Mouse (Mus musculus): ENCODE data around the gene Ipo5. TPM values are rescaled to one million over a fixed set of nuclear protein-coding genes. Genes with fewer than 3 reads are reported as not detected.

The Ipo5 gene
- total RNA-seq, 1 experiment = 143 TPM

DNA sequence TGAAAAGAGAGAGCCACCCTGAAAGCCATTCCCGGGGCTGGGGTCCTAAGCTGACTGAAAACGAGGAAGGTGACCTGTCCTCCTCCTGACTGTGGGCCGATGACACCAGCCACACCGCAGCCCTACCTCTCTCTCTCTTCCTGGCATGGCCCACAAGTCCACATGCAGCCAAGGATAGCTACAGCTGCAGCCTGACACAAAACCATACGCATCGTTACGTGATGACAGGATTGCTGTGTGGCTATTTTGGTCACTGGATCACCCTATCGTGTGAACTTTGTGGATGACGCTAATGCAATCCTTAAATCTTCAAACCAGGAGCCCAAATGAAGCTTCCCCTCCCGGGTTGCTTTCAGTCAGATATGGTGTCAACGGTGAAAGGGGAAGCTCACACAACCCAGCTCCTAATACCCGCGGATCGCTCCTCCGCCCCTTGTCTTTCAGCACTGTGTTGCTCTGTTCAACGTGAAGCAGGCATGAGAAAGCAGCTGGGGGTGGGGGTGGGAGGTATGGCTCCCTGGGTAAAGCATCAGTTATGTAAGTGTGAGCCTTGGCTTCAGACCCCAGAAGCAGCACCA is 35.1 kb upstream of the Ipo5 start:
- no peak for DNase-seq (ENCODE audit: low read depth, low spot score)
- no peaks in the 10 kb centered on the region for H3K36me3 ChIP-seq (ENCODE audit: control insufficient read depth, insufficient read depth, low read length, poor library complexity, severe bottlenecking)
- H3K4me3 ChIP-seq (ENCODE audit: insufficient read depth in 1 of 2, low read depth in 1 of 2, low read length in 2 of 2, poor library complexity in 1 of 2, severe bottlenecking in 1 of 2) = no peak overlapping the region
- H3K27ac ChIP-seq (ENCODE audit: insufficient read depth, low read depth, low read length, poor library complexity, severe bottlenecking) = no peak overlapping the region
- no peak overlapping the region for H3K9ac ChIP-seq (ENCODE audit: insufficient read depth, low read depth, low read length, poor library complexity, severe bottlenecking)
- H3K4me1 ChIP-seq (ENCODE audit: control insufficient read depth in 2 of 2, insufficient read depth in 2 of 2, low read length in 2 of 2, poor library complexity in 1 of 2) = peaks cover 6 to 13% of the 10 kb centered on the region in 2 experiments; a peak in 3 of 4 replicates
- TF ChIP-seq HCFC1 (IDR thresholded peaks at IDR 0.05; ENCODE audit: borderline replicate concordance, insufficient read depth, low read length) = no peak
- TF ChIP-seq CHD2 (IDR thresholded peaks at IDR 0.05; ENCODE audit: low read depth, low read length) = no peak
- no peak for TF ChIP-seq ZC3H11A (IDR thresholded peaks at IDR 0.05; ENCODE audit: borderline replicate concordance, low read depth, low read length)
- TF ChIP-seq ZNF384 (IDR thresholded peaks at IDR 0.05; ENCODE audit: low read depth, low read length) = no peak
- no peak for TF ChIP-seq MAFK (IDR thresholded peaks at IDR 0.05; ENCODE audit: insufficient read depth, low read depth, low read length)
- in situ Hi-C loops (cut with MboI; ENCODE audit: low sequenced_read_pairs in 2 of 2, unreplicated experiment in 2 of 2) = no loop called here
- no peaks in the 10 kb centered on the region for H3K9me3 ChIP-seq (ENCODE audit: control insufficient read depth, insufficient read depth, low read depth, low read length)

DNA sequence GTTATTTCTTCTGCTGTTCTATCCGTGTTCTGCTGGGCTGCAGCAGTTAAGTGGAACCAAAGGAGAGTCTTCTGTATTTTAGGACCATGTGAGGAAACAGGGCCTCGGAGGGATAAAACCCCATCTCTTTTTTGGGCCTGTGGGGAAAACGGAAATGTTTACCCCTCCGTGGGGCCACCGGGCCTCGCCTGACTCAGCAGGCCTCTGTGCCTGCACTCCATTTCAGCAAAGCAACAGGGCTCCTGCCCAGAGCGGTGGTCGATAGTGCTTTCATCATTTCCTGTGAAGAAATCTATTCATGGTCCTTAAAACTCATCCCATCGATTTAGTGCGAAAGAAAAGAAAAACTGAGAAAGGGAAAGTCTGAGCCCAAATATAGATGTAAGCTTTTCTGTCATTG is 33.9 kb upstream of the Ipo5 start:
- H3K4me3 ChIP-seq (ENCODE audit: insufficient read depth in 1 of 2, low read depth in 1 of 2, low read length in 2 of 2, poor library complexity in 1 of 2, severe bottlenecking in 1 of 2) = no peak overlapping the region
- TF ChIP-seq CHD2 (IDR thresholded peaks at IDR 0.05; ENCODE audit: low read depth, low read length) (no peak), MAFK (IDR thresholded peaks at IDR 0.05; ENCODE audit: insufficient read depth, low read depth, low read length) (no peak), ZNF384 (IDR thresholded peaks at IDR 0.05; ENCODE audit: low read depth, low read length) (no peak), HCFC1 (IDR thresholded peaks at IDR 0.05; ENCODE audit: borderline replicate concordance, insufficient read depth, low read length) (no peak), ZC3H11A (IDR thresholded peaks at IDR 0.05; ENCODE audit: borderline replicate concordance, low read depth, low read length) (no peak)
- peaks cover 6 to 18% of the 10 kb centered on the region in 2 experiments; a peak in 3 of 4 replicates for H3K4me1 ChIP-seq (ENCODE audit: control insufficient read depth in 2 of 2, insufficient read depth in 2 of 2, low read length in 2 of 2, poor library complexity in 1 of 2)
- in situ Hi-C loops (cut with MboI; ENCODE audit: low sequenced_read_pairs in 2 of 2, unreplicated experiment in 2 of 2) = no loop called here
- no peak overlapping the region for H3K27ac ChIP-seq (ENCODE audit: insufficient read depth, low read depth, low read length, poor library complexity, severe bottlenecking)
- no peak for DNase-seq (ENCODE audit: low read depth, low spot score)
- no peak overlapping the region for H3K9ac ChIP-seq (ENCODE audit: insufficient read depth, low read depth, low read length, poor library complexity, severe bottlenecking)
- no peaks in the 10 kb centered on the region for H3K9me3 ChIP-seq (ENCODE audit: control insufficient read depth, insufficient read depth, low read depth, low read length)
- no peaks in the 10 kb centered on the region for H3K36me3 ChIP-seq (ENCODE audit: control insufficient read depth, insufficient read depth, low read length, poor library complexity, severe bottlenecking)

DNA sequence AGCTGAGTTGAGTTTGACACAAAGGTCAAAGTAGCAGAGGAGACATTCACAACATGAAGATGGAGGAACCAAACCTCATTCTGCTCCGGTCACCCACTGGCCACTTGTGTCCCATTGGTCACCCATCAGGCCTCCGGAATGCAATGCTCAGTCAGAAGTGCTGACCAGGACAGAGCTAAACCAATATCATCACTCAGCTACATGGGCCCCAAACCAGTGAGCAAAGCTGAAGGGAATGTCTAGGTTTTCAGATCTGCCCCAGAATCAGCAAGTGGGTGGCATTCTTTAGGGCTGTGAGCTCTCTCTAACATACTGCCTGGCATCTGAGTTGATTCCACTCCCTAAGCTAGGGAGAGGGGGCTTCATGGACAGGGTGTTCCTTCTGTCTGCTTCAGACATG is 32.0 kb upstream of the Ipo5 start:
- in situ Hi-C loops (cut with MboI; ENCODE audit: low sequenced_read_pairs in 2 of 2, unreplicated experiment in 2 of 2) = no loop called here
- H3K4me1 ChIP-seq (ENCODE audit: control insufficient read depth in 2 of 2, insufficient read depth in 2 of 2, low read length in 2 of 2, poor library complexity in 1 of 2) = peaks cover 6 to 20% of the 10 kb centered on the region in 2 experiments; a peak in 3 of 4 replicates
- no peak overlapping the region for H3K9ac ChIP-seq (ENCODE audit: insufficient read depth, low read depth, low read length, poor library complexity, severe bottlenecking)
- TF ChIP-seq MAFK (IDR thresholded peaks at IDR 0.05; ENCODE audit: insufficient read depth, low read depth, low read length) (no peak), HCFC1 (IDR thresholded peaks at IDR 0.05; ENCODE audit: borderline replicate concordance, insufficient read depth, low read length) (no peak), ZNF384 (IDR thresholded peaks at IDR 0.05; ENCODE audit: low read depth, low read length) (no peak), ZC3H11A (IDR thresholded peaks at IDR 0.05; ENCODE audit: borderline replicate concordance, low read depth, low read length) (no peak), CHD2 (IDR thresholded peaks at IDR 0.05; ENCODE audit: low read depth, low read length) (no peak)
- no peak overlapping the region for H3K4me3 ChIP-seq (ENCODE audit: insufficient read depth in 1 of 2, low read depth in 1 of 2, low read length in 2 of 2, poor library complexity in 1 of 2, severe bottlenecking in 1 of 2)
- H3K9me3 ChIP-seq (ENCODE audit: control insufficient read depth, insufficient read depth, low read depth, low read length) = no peaks in the 10 kb centered on the region
- H3K36me3 ChIP-seq (ENCODE audit: control insufficient read depth, insufficient read depth, low read length, poor library complexity, severe bottlenecking) = no peaks in the 10 kb centered on the region
- H3K27ac ChIP-seq (ENCODE audit: insufficient read depth, low read depth, low read length, poor library complexity, severe bottlenecking) = no peak overlapping the region
- DNase-seq (ENCODE audit: low read depth, low spot score) = no peak

DNA sequence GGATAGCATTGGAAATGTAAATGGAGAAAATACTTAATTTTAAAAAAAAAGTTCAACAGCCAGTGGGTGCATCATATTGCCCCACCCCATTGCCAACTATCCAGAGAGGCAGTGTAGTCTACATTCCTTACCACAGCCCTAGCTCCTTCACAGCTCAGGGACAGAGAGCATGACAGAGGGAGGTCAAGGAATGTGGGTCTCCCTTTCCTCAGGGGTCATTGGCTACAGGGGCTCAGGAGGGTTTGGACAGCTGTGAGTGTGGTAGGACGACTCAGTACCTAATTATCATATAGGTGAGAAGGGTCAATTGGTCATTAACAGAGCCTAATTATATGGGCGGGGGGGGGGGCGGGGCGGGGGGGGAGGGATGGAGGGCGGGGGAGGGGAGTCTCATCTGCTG is 30.4 kb upstream of the Ipo5 start:
- Histone ChIP-seq H3K9me3 (ENCODE audit: control insufficient read depth, insufficient read depth, low read depth, low read length) (no peaks in the 10 kb centered on the region), H3K36me3 (ENCODE audit: control insufficient read depth, insufficient read depth, low read length, poor library complexity, severe bottlenecking) (no peaks in the 10 kb centered on the region), H3K9ac (ENCODE audit: insufficient read depth, low read depth, low read length, poor library complexity, severe bottlenecking) (no peak overlapping the region), H3K4me3 (ENCODE audit: insufficient read depth in 1 of 2, low read depth in 1 of 2, low read length in 2 of 2, poor library complexity in 1 of 2, severe bottlenecking in 1 of 2) (no peak overlapping the region), H3K4me1 (ENCODE audit: control insufficient read depth in 2 of 2, insufficient read depth in 2 of 2, low read length in 2 of 2, poor library complexity in 1 of 2) (peaks cover 3 to 19% of the 10 kb centered on the region in 2 experiments; a peak in 2 of 4 replicates), H3K27ac (ENCODE audit: insufficient read depth, low read depth, low read length, poor library complexity, severe bottlenecking) (no peak overlapping the region; the same call in 1 of the 2 replicates)
- in situ Hi-C loops (cut with MboI; ENCODE audit: low sequenced_read_pairs in 2 of 2, unreplicated experiment in 2 of 2) = no loop called here
- TF ChIP-seq MAFK (IDR thresholded peaks at IDR 0.05; ENCODE audit: insufficient read depth, low read depth, low read length) = no peak
- no peak for TF ChIP-seq CHD2 (IDR thresholded peaks at IDR 0.05; ENCODE audit: low read depth, low read length)
- no peak for TF ChIP-seq ZC3H11A (IDR thresholded peaks at IDR 0.05; ENCODE audit: borderline replicate concordance, low read depth, low read length)
- TF ChIP-seq ZNF384 (IDR thresholded peaks at IDR 0.05; ENCODE audit: low read depth, low read length) = no peak
- TF ChIP-seq HCFC1 (IDR thresholded peaks at IDR 0.05; ENCODE audit: borderline replicate concordance, insufficient read depth, low read length) = no peak
- DNase-seq (ENCODE audit: low read depth, low spot score) = no peak
